Mouse (Mus musculus): ENCODE results near the gene Mier2.

Mier2 gene

GRCm38 (mm10) chr10:79496701-79497288, 58.2 kb downstream of the Mier2 start:
- DNase-seq (ENCODE audit: low spot score): no peak

- no peak for DNase-seq (ENCODE audit: low spot score)
Measured at GRCm38 (mm10) chr10:79495886-79496285, 59.1 kb downstream of the Mier2 start.

Measured in spleen, adult 12 weeks (tissue).